Mouse (Mus musculus): ENCODE results near the gene Gatd1.
"Not testable (repeated sequence)": the region's sequence is repeated elsewhere in the genome, so short reads cannot be mapped to it uniquely, and the experiment has no call there.

The Gatd1 gene

GRCm38 (mm10) chr7:141429840-141430584 is 16.1 kb upstream of the Gatd1 start:
- in situ Hi-C loops (cut with MboI, MseI) = no loop called here

DNA sequence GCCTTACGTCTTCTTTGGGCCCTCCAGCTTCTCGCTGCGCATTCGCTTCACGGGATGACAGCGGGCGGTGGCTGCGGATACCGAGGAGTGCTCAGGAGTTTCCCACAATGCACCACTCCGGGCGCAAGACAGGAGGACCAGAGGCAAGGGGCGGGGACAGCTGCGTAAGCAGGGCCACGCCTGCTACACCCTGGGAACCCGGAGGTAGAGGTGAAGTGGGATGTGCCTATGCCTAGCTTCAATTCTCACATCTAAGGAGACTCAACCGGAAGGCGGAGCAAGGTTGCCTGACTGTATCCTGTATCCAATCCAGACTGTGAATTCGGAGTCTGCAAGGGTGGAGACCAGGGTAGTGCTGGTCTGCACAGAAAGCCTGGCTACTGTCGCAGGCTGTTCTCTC is 15.4 kb upstream of the Gatd1 start, which contains the start of gene Cend1:
Gene Cend1 (minus strand): TSS at position 182 of the 400 bp plus-strand sequence.
- in situ Hi-C loops (cut with MboI, MseI) = no loop called here

GRCm38 (mm10) chr7:141428701-141429100 is 14.8 kb upstream of the Gatd1 start:
- in situ Hi-C loops (cut with MboI, MseI) = no loop called here

DNA sequence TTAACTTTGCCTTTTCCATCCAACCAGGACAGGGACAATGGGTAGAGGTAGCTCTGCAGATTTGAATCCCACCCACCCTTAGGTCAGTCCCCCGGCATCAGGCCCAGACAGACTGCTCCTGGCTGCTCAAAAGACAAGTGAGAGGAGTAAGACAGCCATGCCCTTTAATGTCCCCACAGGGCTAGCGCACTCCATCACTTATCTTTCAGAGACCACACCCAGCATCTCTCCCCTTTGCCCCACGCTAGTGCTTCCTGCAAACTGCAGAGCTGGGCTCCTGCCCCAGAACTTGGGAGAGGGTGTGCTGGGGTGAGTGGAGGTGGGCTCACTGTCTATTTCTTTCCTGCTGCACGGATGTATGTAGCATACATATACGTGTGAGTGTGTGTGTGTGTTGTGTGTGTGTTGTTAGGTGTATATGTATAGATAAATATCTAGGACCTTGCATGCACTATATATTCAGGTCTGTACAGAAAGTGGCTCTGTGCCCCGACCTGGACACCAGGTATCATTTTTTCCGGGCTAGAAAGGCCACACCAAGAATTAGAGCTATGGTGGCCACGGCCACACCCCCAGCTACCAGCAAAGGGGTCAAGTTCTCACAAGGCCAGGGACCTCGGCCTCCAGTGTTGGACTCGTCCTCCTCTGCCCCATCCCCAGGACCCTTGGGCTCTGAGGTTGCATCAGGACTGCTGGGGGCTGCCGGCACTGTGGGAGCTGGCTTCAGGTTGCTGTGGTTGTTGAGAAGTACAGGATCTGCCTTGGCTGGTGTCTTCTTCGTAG is 13.2 kb upstream of the Gatd1 start:
- in situ Hi-C loops (cut with MboI, MseI) = no loop called here

DNA sequence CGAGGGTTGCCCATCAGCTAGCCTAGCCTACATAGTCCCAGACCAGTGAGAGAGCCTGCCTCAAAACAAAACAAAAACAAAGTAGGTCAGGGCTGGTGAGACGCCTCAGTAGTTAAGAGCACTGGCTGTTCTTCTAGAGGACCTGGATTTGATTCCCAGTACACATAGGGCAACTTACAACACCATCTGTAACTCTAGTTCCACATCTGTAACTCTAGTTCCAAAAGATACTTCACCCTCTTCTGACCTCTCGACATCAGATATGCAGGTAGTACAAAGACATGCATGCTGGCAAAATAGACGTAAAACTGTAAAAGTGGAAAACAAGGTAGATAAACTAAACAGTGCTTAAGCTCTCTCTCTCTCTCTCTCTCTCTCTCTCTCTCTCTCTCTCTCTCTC is 9.9 kb upstream of the Gatd1 start:
- in situ Hi-C loops (cut with MboI, MseI) = no loop called here

GRCm38 (mm10) chr7:141420030-141420702 is 6.2 kb upstream of the Gatd1 start:
- in situ Hi-C loops (cut with MboI, MseI) = no loop called here

DNA sequence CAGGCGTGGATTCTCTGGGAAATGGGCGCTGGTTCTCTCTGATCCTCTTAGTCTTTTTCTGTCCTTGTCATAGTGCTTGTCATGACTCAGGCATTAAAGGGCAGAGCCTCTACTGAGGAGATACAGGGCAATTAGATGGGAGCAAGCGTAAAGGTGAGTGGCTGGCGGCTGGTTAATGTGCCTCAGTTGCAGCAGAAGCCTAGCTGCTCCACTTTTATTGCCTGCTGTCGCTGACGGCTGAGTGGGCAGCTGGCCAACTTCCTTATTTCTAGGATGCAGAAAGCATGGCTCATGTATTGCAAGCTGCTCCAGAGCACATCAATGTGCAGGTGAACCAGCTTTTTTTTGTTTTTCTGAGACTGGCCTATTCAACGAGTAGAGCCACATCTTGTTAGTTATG is 5.0 kb upstream of the Gatd1 start:
- in situ Hi-C loops (cut with MboI, MseI) = no loop called here

- in situ Hi-C loops (cut with MboI, MseI) = no loop called here
These were observed 4.1 kb upstream of the Gatd1 start for GRCm38 (mm10) chr7:141417731-141418681.

DNA sequence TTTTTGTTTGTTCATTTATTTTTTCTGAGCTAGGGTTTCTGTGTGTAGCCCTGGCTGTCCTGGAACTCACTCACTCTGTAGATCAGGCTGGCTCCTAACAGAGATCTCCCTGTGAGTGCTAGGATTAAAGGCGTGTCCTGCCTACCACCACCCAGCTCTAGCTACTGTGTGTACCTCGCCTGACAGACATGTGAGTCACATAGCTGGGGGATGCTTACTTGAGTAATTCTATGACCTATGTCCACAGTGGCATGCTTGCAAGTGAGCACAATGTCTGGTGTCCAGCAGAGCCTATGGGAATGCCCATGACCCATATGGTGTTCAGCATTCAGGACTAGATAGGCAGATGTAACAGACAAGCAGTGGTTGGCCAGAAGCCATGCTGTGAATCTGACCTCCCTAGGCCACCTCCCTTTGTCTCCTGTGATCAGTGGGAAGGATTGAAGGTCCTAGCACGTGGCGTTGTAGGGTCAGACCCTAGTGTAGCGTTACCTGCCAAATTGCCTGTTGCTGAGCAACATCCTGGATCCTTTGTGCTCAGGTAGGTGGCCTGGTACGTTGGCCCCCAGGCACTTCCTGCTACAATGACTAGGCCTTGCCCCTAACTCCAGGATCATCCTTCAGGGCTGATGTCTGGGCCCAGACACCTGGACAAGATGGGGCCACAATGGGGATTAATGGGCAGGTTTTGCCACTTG is 2.4 kb upstream of the Gatd1 start:
- in situ Hi-C loops (cut with MboI, MseI) = no loop called here

DNA sequence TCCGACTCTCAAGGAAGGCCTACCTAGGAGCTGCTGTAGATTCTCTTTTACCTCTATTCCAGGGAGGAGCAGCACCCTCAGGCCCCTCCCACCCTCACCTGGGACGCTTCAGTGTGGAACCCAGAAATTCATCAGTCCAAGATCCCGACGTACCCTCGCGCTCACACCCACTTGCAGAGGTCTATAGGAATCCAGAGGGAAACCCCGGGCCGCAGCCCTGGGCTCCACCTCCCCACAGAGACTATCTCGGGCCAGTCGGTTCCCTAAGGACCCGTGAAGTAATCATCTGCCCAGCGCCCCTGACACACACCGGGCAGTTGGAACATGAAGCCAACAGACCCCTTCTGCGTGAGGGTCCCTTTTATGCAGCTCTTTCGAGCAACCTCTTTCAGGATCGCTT is 605 bp downstream of the Gatd1 start:
- in situ Hi-C loops (cut with MboI, MseI) = loop anchor here in 1 of 2 experiments (5.0 kb wide), 1 partner anchor 44 kb away; the partner anchor contains the start of gene Pnpla2

DNA sequence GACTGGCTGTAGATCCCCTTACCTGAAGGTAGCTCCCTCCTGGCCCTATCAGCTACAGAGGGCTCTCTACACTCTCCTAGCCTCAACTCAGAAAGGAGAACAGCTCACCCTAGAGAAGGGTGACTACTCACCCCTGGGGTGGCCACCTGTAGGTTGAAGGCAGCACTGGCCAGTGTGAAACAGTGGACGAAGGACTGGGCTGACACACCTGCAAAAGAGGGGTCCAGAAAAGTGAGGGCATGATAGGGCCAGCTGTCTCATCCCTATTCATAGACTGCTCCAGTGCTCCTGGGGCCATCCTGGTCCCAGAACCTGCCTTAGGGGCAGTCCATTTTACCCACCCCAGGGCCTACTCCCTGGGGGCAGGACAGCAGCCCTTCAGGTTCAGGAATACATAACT is 2.3 kb downstream of the Gatd1 start:
- in situ Hi-C loops (cut with MboI, MseI) = loop anchor here in 1 of 2 experiments (5.0 kb wide), 1 partner anchor 46 kb away; the partner anchor contains the start of gene Pnpla2

DNA sequence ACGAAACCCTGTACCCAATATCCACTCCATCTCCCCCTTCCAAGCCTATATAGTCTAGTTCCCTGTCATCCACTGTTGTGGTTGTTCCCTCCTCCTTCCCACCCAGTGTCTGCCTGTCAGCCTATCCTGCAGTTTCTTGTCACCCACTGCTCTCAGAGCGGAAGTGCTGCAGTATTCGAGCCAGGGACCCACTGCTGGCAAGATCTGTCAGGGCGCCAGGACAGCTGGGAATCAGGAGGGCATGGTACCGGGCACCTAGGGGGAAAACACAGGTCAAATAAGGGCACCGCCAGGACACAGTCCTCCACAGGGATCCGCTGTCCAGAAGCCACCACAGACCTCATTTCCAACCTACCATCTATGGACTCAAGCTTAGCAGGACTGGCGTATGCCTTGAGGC is 3.3 kb downstream of the Gatd1 start:
- in situ Hi-C loops (cut with MboI, MseI) = loop anchor here in 1 of 2 experiments (5.0 kb wide), 1 partner anchor 47 kb away; the partner anchor contains the start of gene Pnpla2

GRCm38 (mm10) chr7:141408833-141409232 is 5.1 kb downstream of the Gatd1 start:
- in situ Hi-C loops (cut with MboI, MseI) = no loop called here

DNA sequence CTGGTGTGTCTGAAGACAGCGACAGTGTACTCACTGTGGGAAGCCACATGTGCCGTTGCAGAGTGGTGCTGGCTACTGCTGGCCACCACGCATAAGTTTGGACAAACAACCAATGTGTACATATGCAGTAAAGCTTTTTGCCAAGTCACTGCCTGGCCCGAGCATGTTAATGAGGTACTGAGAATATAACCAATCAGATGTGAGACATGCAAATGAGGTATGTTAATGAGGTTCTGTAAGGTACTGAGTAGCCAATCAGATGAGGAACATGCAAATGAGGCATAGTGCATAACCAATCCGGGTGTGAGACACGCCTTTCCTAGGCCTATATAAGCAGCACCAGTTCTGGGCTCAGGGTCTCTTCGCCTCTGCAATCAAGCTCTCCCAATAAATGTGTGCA is 6.3 kb downstream of the Gatd1 start:
- in situ Hi-C loops (cut with MboI, MseI) = not testable (repeated sequence)

DNA sequence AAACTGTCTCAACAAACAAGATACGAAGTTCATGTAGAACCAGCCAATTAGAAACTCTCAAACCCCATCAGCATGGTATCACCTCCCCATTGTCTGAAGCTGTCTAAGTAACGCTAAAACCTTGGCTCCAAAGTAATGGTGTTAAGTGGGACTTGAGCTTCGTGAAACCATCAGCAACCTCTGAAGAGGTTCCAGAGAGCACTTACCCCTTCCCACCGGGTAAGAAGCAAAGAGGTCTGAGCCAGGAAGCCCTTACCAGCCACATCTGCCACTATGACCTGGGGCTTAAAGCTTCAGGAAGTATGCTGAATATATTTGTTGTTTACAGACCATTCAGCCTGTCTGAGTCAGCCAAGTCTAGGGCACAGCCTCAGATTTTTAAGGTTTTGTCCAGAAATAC is 8.5 kb downstream of the Gatd1 start:
- in situ Hi-C loops (cut with MboI, MseI) = no loop called here

GRCm38 (mm10) chr7:141403305-141403704 is 10.6 kb downstream of the Gatd1 start:
- in situ Hi-C loops (cut with MboI, MseI) = no loop called here

- in situ Hi-C loops (cut with MboI, MseI) = no loop called here
These were observed 18.6 kb downstream of the Gatd1 start for GRCm38 (mm10) chr7:141395348-141395747.

GRCm38 (mm10) chr7:141394771-141395170 is 19.2 kb downstream of the Gatd1 start:
- in situ Hi-C loops (cut with MboI, MseI) = no loop called here

- in situ Hi-C loops (cut with MboI, MseI) = no loop called here
These were observed 19.8 kb downstream of the Gatd1 start for GRCm38 (mm10) chr7:141394158-141394557.

DNA sequence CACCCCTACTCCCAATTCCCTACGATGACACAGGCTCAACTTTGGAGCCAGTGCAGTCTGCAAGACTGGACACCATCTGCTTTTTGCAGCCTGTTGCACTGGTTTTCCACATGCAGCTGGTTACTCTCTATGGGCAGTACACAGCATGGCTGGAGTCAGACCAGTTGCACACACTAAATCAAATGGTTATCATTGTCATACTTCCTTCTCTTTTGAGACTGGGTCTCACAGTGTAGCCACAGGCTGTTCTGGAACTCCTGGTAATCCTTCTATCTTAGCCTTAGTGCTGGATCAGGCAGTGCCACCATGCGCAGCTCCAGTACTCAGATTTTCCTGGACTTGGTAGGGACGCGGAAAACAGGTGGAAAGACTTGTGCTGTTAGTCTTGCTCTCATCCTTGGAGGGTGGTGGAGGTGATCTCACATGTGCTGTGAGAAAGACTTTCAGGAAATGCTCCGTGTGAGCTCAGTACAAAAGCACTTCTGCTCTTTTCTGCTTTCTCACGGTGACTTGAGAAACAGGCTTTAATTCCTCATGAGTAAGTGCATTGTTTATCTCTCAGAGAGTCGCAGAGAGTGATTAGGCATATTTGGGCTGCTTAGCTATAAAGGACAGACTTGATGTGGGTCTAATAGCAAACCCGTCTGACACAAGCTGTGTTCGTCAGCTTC is 21.2 kb downstream of the Gatd1 start:
- in situ Hi-C loops (cut with MboI, MseI) = no loop called here
